Mouse (Mus musculus) CH12.LX (cell line): ENCODE results near the gene Akap12. TPM values are rescaled to one million over a fixed set of nuclear protein-coding genes. Genes with fewer than 3 reads are reported as not detected.

ENCODE experiments used
- DNase-seq: peaks from one replicate; pipeline ENCODE4 v3.0.0-alpha.2; 2013; ENCODE audit errors: extremely low read depth
- H3K27ac ChIP-seq: 2 replicates; pipeline ENCODE4 v1.5.1; 2012; ENCODE audit warnings: low read depth, mild to moderate bottlenecking, control low read depth, moderate library complexity; ENCODE audit not compliant: insufficient read depth
- H3K27me3 ChIP-seq: replicated peaks from 2 replicates; pipeline ENCODE3; 2012; ENCODE audit warnings: inconsistent platforms
- H3K36me3 ChIP-seq, 2 experiments: replicated peaks in 1 of 2; 2 replicates each; pipeline versions ENCODE3 to v1.6.1; 2012; ENCODE audit warnings: inconsistent platforms in 1 of 2, low read length in 1 of 2, mild to moderate bottlenecking in 1 of 2, mixed read lengths in 1 of 2, moderate library complexity in 1 of 2; ENCODE audit not compliant: control insufficient read depth in 1 of 2, insufficient read depth in 1 of 2
- H3K4me1 ChIP-seq, 2 experiments: 2 replicates each; pipeline ENCODE4 v1.6.1; 2012; ENCODE audit warnings: inconsistent platforms in 1 of 2, moderate library complexity in 1 of 2; ENCODE audit not compliant: insufficient read depth in 2 of 2, control insufficient read depth in 1 of 2
- H3K4me2 ChIP-seq: 2 replicates; pipeline ENCODE4 v1.6.1; 2012; ENCODE audit warnings: low read depth, mild to moderate bottlenecking, control low read depth; ENCODE audit not compliant: poor library complexity, insufficient read depth, severe bottlenecking
- H3K4me3 ChIP-seq, 3 experiments: fragments of 150-350 bp in 1 of 3; sonication (generic) in 1 of 3; replicated peaks in 1 of 3; 2 replicates each; pipeline versions ENCODE3 to v1.5.1; 2011 to 2012; ENCODE audit warnings: low read depth in 2 of 3, low read length in 2 of 3, mild to moderate bottlenecking in 2 of 3, moderate library complexity in 2 of 3, control low read depth in 1 of 3, improper control_type of control experiment in 1 of 3, inconsistent platforms in 1 of 3, mixed read lengths in 1 of 3; ENCODE audit not compliant: poor library complexity in 1 of 3
- H3K79me2 ChIP-seq: replicated peaks from 2 replicates; pipeline ENCODE4 v1.6.1; 2012; ENCODE audit warnings: mild to moderate bottlenecking, moderate library complexity; ENCODE audit not compliant: control insufficient read depth, poor library complexity, insufficient read depth, severe bottlenecking; ENCODE audit errors: extremely low read depth
- H3K9ac ChIP-seq: 2 replicates; pipeline ENCODE4 v1.6.1; 2012; ENCODE audit warnings: low read depth, mild to moderate bottlenecking, control low read depth, moderate library complexity; ENCODE audit not compliant: insufficient read depth
- H3K9me3 ChIP-seq: replicated peaks from 2 replicates; pipeline ENCODE3; 2012; ENCODE audit warnings: low read length, inconsistent platforms, mixed read lengths
- BHLHE40 ChIP-seq: IDR thresholded peaks from 2 replicates; pipeline ENCODE4 v1.6.1; 2011; ENCODE audit warnings: mild to moderate bottlenecking, low read depth, low read length, improper control_type of control experiment
- CHD1 ChIP-seq: IDR thresholded peaks from 2 replicates; pipeline ENCODE4 v1.6.1; 2012; ENCODE audit warnings: low read depth, low read length, improper control_type of control experiment, inconsistent platforms
- CTCF ChIP-seq, 2 experiments: IDR thresholded peaks in 1 of 2; conservative IDR thresholded peaks in 1 of 2; 2 replicates each; pipeline ENCODE4 v1.5.1; 2011 to 2012; ENCODE audit warnings: low read depth in 2 of 2, low read length in 2 of 2, improper control_type of control experiment in 1 of 2, inconsistent platforms in 1 of 2, mild to moderate bottlenecking in 1 of 2, moderate library complexity in 1 of 2
- E2F4 ChIP-seq: IDR thresholded peaks from 2 replicates; pipeline ENCODE4 v1.6.1; 2011; ENCODE audit warnings: low read depth, low read length, improper control_type of control experiment; ENCODE audit not compliant: insufficient replicate concordance
- ELF1 ChIP-seq: IDR thresholded peaks from 2 replicates; pipeline ENCODE4 v1.6.1; 2014; ENCODE audit warnings: low read depth, mild to moderate bottlenecking, inconsistent platforms, low read length, improper control_type of control experiment
- EP300 ChIP-seq: IDR thresholded peaks from 2 replicates; pipeline ENCODE4 v1.6.1; 2011; ENCODE audit warnings: low read length, improper control_type of control experiment
- ETS1 ChIP-seq: conservative IDR thresholded peaks from 2 replicates; pipeline ENCODE4 v1.6.1; 2012; ENCODE audit warnings: low read depth, mild to moderate bottlenecking, inconsistent platforms, low read length, improper control_type of control experiment, moderate library complexity
- GABPA ChIP-seq: IDR thresholded peaks from 2 replicates; pipeline ENCODE4 v1.6.1; 2012; ENCODE audit warnings: low read depth, low read length, improper control_type of control experiment, inconsistent platforms; ENCODE audit not compliant: insufficient replicate concordance
- HCFC1 ChIP-seq: IDR thresholded peaks from 2 replicates; pipeline ENCODE4 v1.6.1; 2012; ENCODE audit warnings: low read depth, mild to moderate bottlenecking, inconsistent platforms, low read length, improper control_type of control experiment
- IRF4 ChIP-seq: IDR thresholded peaks from 2 replicates; pipeline ENCODE4 v1.6.1; 2014; ENCODE audit warnings: low read depth, mild to moderate bottlenecking, inconsistent platforms, low read length, improper control_type of control experiment
- JUND ChIP-seq: conservative IDR thresholded peaks from 2 replicates; pipeline ENCODE4 v1.6.1; 2011; ENCODE audit warnings: low read depth, low read length, improper control_type of control experiment
- MAFK ChIP-seq: IDR thresholded peaks from 2 replicates; pipeline ENCODE4 v1.6.1; 2011; ENCODE audit warnings: low read length, improper control_type of control experiment; ENCODE audit not compliant: insufficient replicate concordance
- MAZ ChIP-seq: IDR thresholded peaks from 2 replicates; pipeline ENCODE4 v1.6.1; 2012; ENCODE audit warnings: low read depth, mild to moderate bottlenecking, inconsistent platforms, low read length, improper control_type of control experiment, moderate library complexity
- MEF2A ChIP-seq: IDR thresholded peaks from 2 replicates; pipeline ENCODE4 v1.6.1; 2014; ENCODE audit warnings: low read depth, mild to moderate bottlenecking, inconsistent platforms, low read length, improper control_type of control experiment, borderline replicate concordance
- NELFE ChIP-seq: IDR thresholded peaks from 2 replicates; pipeline ENCODE4 v1.6.1; 2011; ENCODE audit warnings: low read depth, low read length, improper control_type of control experiment
- NRF1 ChIP-seq: IDR thresholded peaks from 2 replicates; pipeline ENCODE4 v1.6.1; 2014; ENCODE audit warnings: low read depth, mild to moderate bottlenecking, inconsistent platforms, low read length, improper control_type of control experiment, moderate library complexity
- PAX5 ChIP-seq: IDR thresholded peaks from 2 replicates; pipeline ENCODE4 v1.6.1; 2012; ENCODE audit warnings: low read length, inconsistent platforms, mixed read lengths
- POLR2A ChIP-seq: IDR thresholded peaks from 2 replicates; pipeline ENCODE4 v1.6.1; 2011; ENCODE audit warnings: low read depth, mild to moderate bottlenecking, improper control_type of control experiment, low read length
- POLR2AphosphoS2 ChIP-seq: IDR thresholded peaks from 2 replicates; pipeline ENCODE4 v1.6.1; 2011; ENCODE audit warnings: low read depth, low read length, improper control_type of control experiment
- RCOR1 ChIP-seq: conservative IDR thresholded peaks from 2 replicates; pipeline ENCODE4 v1.6.1; 2012; ENCODE audit warnings: low read depth, mild to moderate bottlenecking, inconsistent platforms, low read length, improper control_type of control experiment
- SIN3A ChIP-seq: IDR thresholded peaks from 2 replicates; pipeline ENCODE4 v1.6.1; 2012; ENCODE audit warnings: low read length, improper control_type of control experiment, inconsistent platforms
- SMC3 ChIP-seq: IDR thresholded peaks from 2 replicates; pipeline ENCODE4 v1.6.1; 2011; ENCODE audit warnings: low read depth, low read length, improper control_type of control experiment
- TBP ChIP-seq: conservative IDR thresholded peaks from 2 replicates; pipeline ENCODE4 v1.6.1; 2011; ENCODE audit warnings: low read depth, low read length, improper control_type of control experiment
- TCF12 ChIP-seq: IDR thresholded peaks from 2 replicates; pipeline ENCODE4 v1.6.1; 2014; ENCODE audit warnings: low read depth, mild to moderate bottlenecking, inconsistent platforms, low read length, improper control_type of control experiment
- USF1 ChIP-seq: IDR thresholded peaks from 2 replicates; pipeline ENCODE4 v1.6.1; 2014; ENCODE audit warnings: low read depth, mild to moderate bottlenecking, inconsistent platforms, low read length, improper control_type of control experiment
- USF2 ChIP-seq: conservative IDR thresholded peaks from 2 replicates; pipeline ENCODE4 v1.6.1; 2011; ENCODE audit warnings: low read depth, low read length, improper control_type of control experiment
- ZC3H11A ChIP-seq: IDR thresholded peaks from 2 replicates; pipeline ENCODE4 v1.6.1; 2012; ENCODE audit warnings: low read depth, mild to moderate bottlenecking, inconsistent platforms, low read length, improper control_type of control experiment
- ZNF384 ChIP-seq: IDR thresholded peaks from 2 replicates; pipeline ENCODE4 v1.6.1; 2012; ENCODE audit warnings: low read depth, low read length, improper control_type of control experiment, inconsistent platforms
- dilution Hi-C: fragments of 300-500 bp; cut with MboI; formaldehyde crosslinking; loops from 2 replicates; pipeline ENCODE4 v1.14.3; 2020; ENCODE audit warnings: low sequenced_read_pairs; ENCODE audit not compliant: extremely low pct_unique_long_range_greater_than_20kb, extremely low pct_ligation_motif_present
- in situ Hi-C: fragments of 300-500 bp; cut with MboI; formaldehyde crosslinking; loops from 3 replicates; pipeline ENCODE4 v1.14.3; 2019; ENCODE audit warnings: low sequenced_read_pairs, low pct_ligation_motif_present, low pct_unique_long_range_greater_than_20kb, mixed read lengths
- polyA plus RNA-seq: library from polyadenylated mRNA; unstranded; fragments of >175 nt; gene quantifications from 2 replicates; pipeline ENCODE4 v1.2.1, GENCODE M21; 2012; ENCODE audit warnings: low read depth; ENCODE audit not compliant: insufficient read length
- total RNA-seq, 2 experiments: library from RNA; depleted of rRNA; stranded (reverse); fragments of 300-350 nt in 1 of 2; fragments of >200 nt in 1 of 2; gene quantifications; 2 replicates each; pipeline ENCODE4 v1.2.3; 2012 to 2014

Gene Akap12
- total and polyA plus RNA-seq, 3 experiments, result 0.51 to 3.1 (median 1.7) TPM

DNA sequence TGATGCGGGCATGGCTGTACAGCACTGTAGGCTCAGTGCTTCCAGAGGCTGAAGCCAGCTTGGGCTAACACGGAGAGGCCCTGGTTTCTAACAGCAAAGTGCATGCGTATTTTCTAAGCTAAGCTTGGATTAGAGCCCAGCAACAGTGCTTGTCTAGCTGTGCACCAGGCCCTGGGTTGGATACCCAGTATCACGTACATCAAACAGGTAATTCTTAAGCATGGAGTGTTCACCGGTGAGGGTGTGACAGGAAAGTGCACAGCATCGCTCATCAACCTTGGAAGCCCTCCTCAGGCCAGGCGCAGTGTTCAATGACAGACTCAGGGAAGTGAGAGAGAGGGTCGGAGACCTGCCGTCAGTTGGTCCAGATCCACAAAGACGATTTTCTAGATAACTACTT lies 9.4 kb downstream of the Akap12 start:
- Histone ChIP-seq H3K36me3 (no peaks in the 10 kb centered on the region), H3K9ac (no peak overlapping the region), H3K4me2 (no peak overlapping the region), H3K4me3 (no peak overlapping the region), H3K4me1 (peaks cover 0 to 4% of the 10 kb centered on the region in 2 experiments; a peak in 1 of 4 replicates), H3K27me3 (no peaks in the 10 kb centered on the region), H3K79me2 (no peaks in the 10 kb centered on the region), H3K9me3 (no peaks in the 10 kb centered on the region), H3K27ac (no peak overlapping the region)
- in situ Hi-C loops (no loop called here), dilution Hi-C loops (no loop called here)
- no peak for DNase-seq
- no peak for TF ChIP-seq TBP
- no peak for TF ChIP-seq GABPA
- TF ChIP-seq SMC3, result no peak
- TF ChIP-seq ZNF384, result no peak
- no peak for TF ChIP-seq IRF4
- TF ChIP-seq CHD1, result no peak
- no peak for TF ChIP-seq PAX5
- TF ChIP-seq CTCF (conservative IDR thresholded peaks at IDR 0.05 in 1 of 2, IDR thresholded peaks at IDR 0.05 in 1 of 2; ENCODE audit: low read depth in 2 of 2, low read length in 2 of 2), result no peak
- no peak for TF ChIP-seq BHLHE40
- TF ChIP-seq TCF12, result no peak
- TF ChIP-seq HCFC1, result no peak
- no peak for TF ChIP-seq USF1
- TF ChIP-seq SIN3A, result no peak
- TF ChIP-seq POLR2AphosphoS2, result no peak
- no peak for TF ChIP-seq MEF2A
- no peak for TF ChIP-seq ETS1
- TF ChIP-seq ZC3H11A, result no peak
- no peak for TF ChIP-seq USF2
- TF ChIP-seq E2F4, result no peak

- DNase-seq, result no peak
- no peaks in the 10 kb centered on the region for H3K27me3 ChIP-seq
- no peaks in the 10 kb centered on the region for H3K9me3 ChIP-seq
- no peak overlapping the region for H3K9ac ChIP-seq
- H3K36me3 ChIP-seq, result no peaks in the 10 kb centered on the region
- no peaks in the 10 kb centered on the region for H3K79me2 ChIP-seq
- in situ Hi-C loops, result no loop called here
- H3K4me1 ChIP-seq, result no peaks in the 10 kb centered on the region
- H3K27ac ChIP-seq, result no peak overlapping the region
- no peak for TF ChIP-seq JUND
- TF ChIP-seq RCOR1, result no peak
- no peak for TF ChIP-seq EP300
- no peak for TF ChIP-seq POLR2AphosphoS2
- no peak for TF ChIP-seq POLR2A
- no peak for TF ChIP-seq MAFK
- TF ChIP-seq ELF1, result no peak
- TF ChIP-seq CHD1, result no peak
- TF ChIP-seq NELFE, result no peak
- TF ChIP-seq NRF1, result no peak
- TF ChIP-seq IRF4, result no peak
- TF ChIP-seq MAZ, result no peak
- no peak for TF ChIP-seq CTCF (conservative IDR thresholded peaks at IDR 0.05 in 1 of 2, IDR thresholded peaks at IDR 0.05 in 1 of 2; ENCODE audit: low read depth in 2 of 2, low read length in 2 of 2)
- TF ChIP-seq TCF12, result no peak
- no peak for TF ChIP-seq PAX5
- TF ChIP-seq, all 38 proteins: peak for 0
- H3K4me3 ChIP-seq, result no peak overlapping the region
- dilution Hi-C loops, result no loop called here
- no peak overlapping the region for H3K4me2 ChIP-seq
Measured at GRCm38 (mm10) chr10:4276081-4276480, 9.9 kb downstream of the Akap12 start.
